Mouse (Mus musculus): ENCODE data around the gene Chst13. TPM values are rescaled to one million over a fixed set of nuclear protein-coding genes. Genes with fewer than 3 reads are reported as not detected.

Chst13 gene
- not detected for polyA plus RNA-seq (2014; fragmentation: Illumina TruSeq; extraction: RNeasy Lipid Tissue Mini Kit (QIAGEN cat#74804); ENCODE audit: low replicate concordance)

DNA sequence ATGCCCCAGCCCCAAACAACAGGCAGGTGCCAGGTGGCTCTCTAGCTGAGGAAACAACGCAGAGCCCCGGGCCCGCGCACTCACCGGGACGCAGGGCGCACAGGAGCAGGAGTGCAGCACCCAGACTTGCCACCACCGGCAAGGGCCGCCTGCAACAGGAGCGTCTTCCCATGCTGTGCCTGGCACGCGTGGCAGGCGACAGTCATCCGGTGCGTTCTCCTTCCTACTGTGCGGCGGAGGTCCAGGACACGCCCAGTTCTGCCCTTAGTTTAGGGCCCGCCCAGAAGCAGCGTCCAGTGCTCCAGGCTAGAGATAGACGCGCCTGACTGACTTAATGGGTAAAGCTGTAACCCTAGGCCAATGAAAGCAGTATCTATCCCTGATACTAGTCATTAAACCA lies at the start of gene Chst13:
Chst13 (minus strand) TSS at position 195 of the 400 bp plus-strand sequence.

DNA sequence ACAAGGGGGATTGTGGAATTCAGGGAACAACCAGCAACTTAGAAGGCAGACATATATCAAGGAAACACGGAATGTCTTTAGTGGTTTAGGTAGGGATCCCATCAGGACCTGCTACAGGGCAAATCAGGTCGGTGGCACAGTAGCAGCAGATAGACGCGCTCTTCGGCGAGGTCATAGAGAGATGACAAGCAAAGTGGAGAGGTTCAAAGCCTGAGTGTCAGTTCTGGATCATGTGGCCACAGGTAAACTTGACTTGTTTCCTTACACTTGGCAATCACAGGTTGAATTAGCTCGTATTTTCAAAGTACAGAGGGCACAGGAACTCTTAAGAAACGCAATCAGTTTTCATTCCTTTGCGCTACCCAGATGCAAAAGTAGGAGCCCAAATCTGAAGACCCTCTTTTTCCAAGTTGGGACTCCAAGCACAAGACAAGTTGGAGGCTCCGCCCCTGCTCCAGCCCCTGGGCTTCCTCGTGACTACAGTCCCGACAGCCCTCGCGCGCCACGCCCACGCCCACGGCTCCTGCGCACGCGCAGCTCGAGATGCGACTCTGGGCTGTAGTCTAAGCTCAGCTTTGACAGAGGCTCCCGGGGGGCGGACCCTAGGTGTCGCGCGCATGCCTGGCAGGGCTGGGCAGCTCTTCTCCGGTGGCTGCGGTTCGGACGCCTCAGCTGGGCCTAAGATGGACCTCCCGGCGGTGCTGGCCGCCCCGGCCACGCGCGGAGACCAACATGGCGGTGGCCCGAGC lies 44.2 kb upstream of the Chst13 start, which contains the start of gene Zxdc:
Zxdc (plus strand) TSS at position 517 of the 749 bp plus-strand sequence.

DNA sequence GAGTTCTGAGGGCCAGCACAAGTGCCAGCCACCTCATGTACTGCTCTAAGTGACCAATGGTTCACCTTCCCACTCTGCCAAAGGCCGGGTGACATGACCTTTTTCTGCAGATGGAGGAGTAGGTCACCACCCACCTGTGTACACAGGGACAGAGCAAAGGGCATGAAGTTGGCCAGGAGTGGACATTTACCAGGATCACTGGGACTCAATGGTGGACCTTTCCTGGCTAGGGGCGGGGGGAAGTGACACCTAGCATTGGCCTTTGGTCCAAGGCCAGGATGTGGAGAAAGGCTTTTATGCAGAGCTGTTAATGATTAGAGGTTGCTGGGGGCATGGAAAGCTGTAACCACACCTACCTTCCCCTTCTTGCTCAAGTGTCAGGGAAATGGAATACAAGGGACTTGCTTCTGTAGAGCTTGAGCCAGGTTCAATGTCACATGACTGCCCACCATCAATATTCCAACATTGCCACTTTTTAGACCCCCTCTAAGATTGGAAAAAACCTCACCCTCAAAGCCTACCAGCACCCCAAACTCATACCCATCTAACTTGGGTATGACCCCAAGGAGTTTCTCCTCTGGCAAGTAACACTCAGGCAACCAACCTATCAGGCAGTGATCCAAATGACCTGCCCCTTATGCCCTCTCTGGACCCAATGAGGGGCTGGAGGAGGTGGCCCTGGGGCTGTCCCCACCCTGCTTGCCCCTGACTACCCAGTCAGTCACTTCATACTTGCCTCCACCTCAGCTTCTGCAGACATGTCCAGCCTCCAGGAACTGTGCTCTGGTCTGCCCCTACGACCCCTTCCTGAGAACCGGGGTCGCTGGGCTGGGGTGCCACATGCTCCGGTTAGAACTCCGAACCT lies 7.8 kb upstream of the Chst13 start, which contains the start of gene Uroc1:
Uroc1 (plus strand) TSS at position 724 of the 865 bp plus-strand sequence.

DNA sequence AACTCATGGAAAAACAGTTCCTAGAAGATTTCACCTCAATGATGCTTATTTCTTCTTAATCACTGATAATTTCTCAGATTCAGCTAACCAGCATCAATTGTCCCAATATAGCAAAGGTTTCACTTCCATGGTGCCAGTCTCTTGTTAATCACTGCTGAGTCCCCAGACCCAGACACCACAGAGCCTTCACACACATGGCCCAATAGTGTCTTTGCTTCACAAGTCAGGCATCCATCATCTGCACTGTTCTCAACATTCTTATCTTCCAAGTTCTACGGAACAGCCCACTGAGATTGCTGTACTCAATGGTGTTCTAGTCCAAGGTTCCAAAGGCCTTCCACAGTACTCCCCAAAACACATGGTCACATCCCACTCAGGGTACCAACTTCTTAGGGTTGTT lies 24.1 kb downstream of the Chst13 start, which contains the start of gene BC048671:
BC048671 (plus strand) TSS at position 301 of the 400 bp plus-strand sequence.

Other genes starting within 250 kb of the Chst13 start
- gene Vmn1r49, start 246.7 kb downstream of the Chst13 start, polyA plus RNA-seq (2014; fragmentation: Illumina TruSeq; extraction: RNeasy Lipid Tissue Mini Kit (QIAGEN cat#74804); ENCODE audit: low replicate concordance) = not detected
- gene Vmn1r50, start 223.8 kb downstream of the Chst13 start, polyA plus RNA-seq (2014; fragmentation: Illumina TruSeq; extraction: RNeasy Lipid Tissue Mini Kit (QIAGEN cat#74804); ENCODE audit: low replicate concordance) = not detected
- gene Vmn1r51, start 202.6 kb downstream of the Chst13 start, polyA plus RNA-seq (2014; fragmentation: Illumina TruSeq; extraction: RNeasy Lipid Tissue Mini Kit (QIAGEN cat#74804); ENCODE audit: low replicate concordance) = not detected
- not detected for gene Vmn1r52, start 150.4 kb downstream of the Chst13 start, polyA plus RNA-seq (2014; fragmentation: Illumina TruSeq; extraction: RNeasy Lipid Tissue Mini Kit (QIAGEN cat#74804); ENCODE audit: low replicate concordance)
- not detected for gene V1ra8, start 122.4 kb downstream of the Chst13 start, polyA plus RNA-seq (2014; fragmentation: Illumina TruSeq; extraction: RNeasy Lipid Tissue Mini Kit (QIAGEN cat#74804); ENCODE audit: low replicate concordance)
- gene Vmn1r53, start 100.7 kb downstream of the Chst13 start, polyA plus RNA-seq (2014; fragmentation: Illumina TruSeq; extraction: RNeasy Lipid Tissue Mini Kit (QIAGEN cat#74804); ENCODE audit: low replicate concordance) = not detected
- not detected for gene Vmn1r54, start 78.9 kb downstream of the Chst13 start, polyA plus RNA-seq (2014; fragmentation: Illumina TruSeq; extraction: RNeasy Lipid Tissue Mini Kit (QIAGEN cat#74804); ENCODE audit: low replicate concordance)
- not detected for gene BC048671, start 24.0 kb downstream of the Chst13 start, polyA plus RNA-seq (2014; fragmentation: Illumina TruSeq; extraction: RNeasy Lipid Tissue Mini Kit (QIAGEN cat#74804); ENCODE audit: low replicate concordance)
- gene Uroc1, start 8.1 kb upstream of the Chst13 start, polyA plus RNA-seq (2014; fragmentation: Illumina TruSeq; extraction: RNeasy Lipid Tissue Mini Kit (QIAGEN cat#74804); ENCODE audit: low replicate concordance) = not detected
- gene Zxdc, start 44.3 kb upstream of the Chst13 start, polyA plus RNA-seq (2014; fragmentation: Illumina TruSeq; extraction: RNeasy Lipid Tissue Mini Kit (QIAGEN cat#74804); ENCODE audit: low replicate concordance) = 8.7 TPM
- not detected for gene Cfap100, start 103.6 kb upstream of the Chst13 start, polyA plus RNA-seq (2014; fragmentation: Illumina TruSeq; extraction: RNeasy Lipid Tissue Mini Kit (QIAGEN cat#74804); ENCODE audit: low replicate concordance)
- gene Klf15, start 137.4 kb upstream of the Chst13 start, polyA plus RNA-seq (2014; fragmentation: Illumina TruSeq; extraction: RNeasy Lipid Tissue Mini Kit (QIAGEN cat#74804); ENCODE audit: low replicate concordance) = 2.5 TPM
- gene Aldh1l1, start 161.2 kb upstream of the Chst13 start, polyA plus RNA-seq (2014; fragmentation: Illumina TruSeq; extraction: RNeasy Lipid Tissue Mini Kit (QIAGEN cat#74804); ENCODE audit: low replicate concordance) = 2.2 TPM